Comparison of ENCODE assay signal across 8 mouse cellular contexts in genomic region chr10:79700676-79701075, GRCm38 (mm10). TPM values are rescaled to one million over a fixed set of nuclear protein-coding genes. Genes with fewer than 3 reads are reported as not detected.
DNase-seq lines count a peak whose midpoint lies in the region; ATAC-seq lines count a peak whose summit lies in the region.
"Had no signal": no experiment of that assay in that cellular context is flagged by ENCODE, and none has a peak within 500 bp of the region (broad histone marks: within the 10 kb centered on the region; RNA-seq: fewer than 3 reads in every experiment).

No protein-coding gene starts in this region.

- H3K4me1 ChIP-seq in heart, embryonic 14.5 days (ENCODE audit: control insufficient read depth in 2 of 2, insufficient read depth in 2 of 2, low read length in 2 of 2): peaks cover 29 to 34% of the 10 kb centered on the region in 2 experiments
- H3K4me1 ChIP-seq in midbrain, embryonic 13.5 days (replicated peaks): peaks cover 9% of the 10 kb centered on the region
- H3K4me1 ChIP-seq in midbrain, embryonic 11.5 days (ENCODE audit: control insufficient read depth, insufficient read depth, low read length): peaks cover 8% of the 10 kb centered on the region
- peaks cover 22% of the 10 kb centered on the region for H3K4me1 ChIP-seq in intestine, embryonic 14.5 days (replicated peaks; ENCODE audit: control insufficient read depth, insufficient read depth, low read length)
- peaks cover 26% of the 10 kb centered on the region for H3K4me1 ChIP-seq in stomach, embryonic 16.5 days (ENCODE audit: control insufficient read depth, insufficient read depth, low read length)

- H3K9ac ChIP-seq in heart, embryonic 14.5 days (ENCODE audit: low read length): 0 out of 2 replicates have a peak overlapping the region, but pooled peaks have one; percentile 56
- no peak overlapping the region for H3K9ac ChIP-seq in midbrain, embryonic 13.5 days (replicated peaks)
- no peak overlapping the region for H3K9ac ChIP-seq in midbrain, embryonic 11.5 days (ENCODE audit: low read length)
- no peak overlapping the region for H3K9ac ChIP-seq in intestine, embryonic 14.5 days (ENCODE audit: low read length)
- H3K9ac ChIP-seq in stomach, embryonic 16.5 days (ENCODE audit: low read length): no peak overlapping the region; the same call in 1 of the 2 replicates

- H3K27ac ChIP-seq in heart, embryonic 14.5 days (replicated peaks in 1 of 2; ENCODE audit: control insufficient read depth in 1 of 2, insufficient read depth in 1 of 2, low read depth in 2 of 2, low read length in 2 of 2): peak overlapping the region; percentile 47 to 86
- 0 out of 2 replicates have a peak overlapping the region, but pooled peaks have one; percentile 2 for H3K27ac ChIP-seq in midbrain, embryonic 13.5 days
- no peak overlapping the region for H3K27ac ChIP-seq in midbrain, embryonic 11.5 days (ENCODE audit: low read depth, low read length)
- H3K27ac ChIP-seq in intestine, embryonic 14.5 days (ENCODE audit: low read depth): peak overlapping the region; percentile 10; the same call in 1 of the 2 replicates
- peak overlapping the region; percentile 78 for H3K27ac ChIP-seq in stomach, embryonic 16.5 days (ENCODE audit: low read length)

- H3K27me3 ChIP-seq in heart, embryonic 14.5 days (ENCODE audit: control insufficient read depth, insufficient read depth, low read length): no peaks in the 10 kb centered on the region
- no peaks in the 10 kb centered on the region for H3K27me3 ChIP-seq in midbrain, embryonic 13.5 days
- H3K27me3 ChIP-seq in midbrain, embryonic 11.5 days (ENCODE audit: control insufficient read depth, insufficient read depth, low read length): no peaks in the 10 kb centered on the region
- no peaks in the 10 kb centered on the region for H3K27me3 ChIP-seq in intestine, embryonic 14.5 days (replicated peaks; ENCODE audit: control insufficient read depth, insufficient read depth, low read length)
- H3K27me3 ChIP-seq in stomach, embryonic 16.5 days (ENCODE audit: control insufficient read depth, insufficient read depth, low read length): no peaks in the 10 kb centered on the region

- H3K9me3 ChIP-seq in heart, embryonic 14.5 days (ENCODE audit: control insufficient read depth, low read length): no peaks in the 10 kb centered on the region
- no peaks in the 10 kb centered on the region for H3K9me3 ChIP-seq in midbrain, embryonic 13.5 days
- H3K9me3 ChIP-seq in midbrain, embryonic 11.5 days (ENCODE audit: control insufficient read depth, low read length): no peaks in the 10 kb centered on the region
- no peaks in the 10 kb centered on the region for H3K9me3 ChIP-seq in intestine, embryonic 14.5 days (ENCODE audit: control insufficient read depth, low read length)
- no peaks in the 10 kb centered on the region for H3K9me3 ChIP-seq in stomach, embryonic 16.5 days (replicated peaks; ENCODE audit: control insufficient read depth, low read length)

- intact Hi-C loops in heart, postnatal 36 days (cut with DNase I): no loop called here

- H3K4me2 ChIP-seq in heart, embryonic 14.5 days (ENCODE audit: low read length): peak overlapping the region; percentile 41
- no peak overlapping the region for H3K4me2 ChIP-seq in midbrain, embryonic 13.5 days (replicated peaks)
- no peak overlapping the region for H3K4me2 ChIP-seq in midbrain, embryonic 11.5 days
- no peak overlapping the region for H3K4me2 ChIP-seq in intestine, embryonic 14.5 days (ENCODE audit: low read length)
- peak overlapping the region; percentile 16; the same call in 1 of the 2 replicates for H3K4me2 ChIP-seq in stomach, embryonic 16.5 days (ENCODE audit: low read depth, low read length)

- H3K36me3 ChIP-seq in heart, embryonic 14.5 days (ENCODE audit: control insufficient read depth, insufficient read depth, low read length): no peaks in the 10 kb centered on the region
- H3K36me3 ChIP-seq in midbrain, embryonic 13.5 days: no peaks in the 10 kb centered on the region
- H3K36me3 ChIP-seq in midbrain, embryonic 11.5 days (ENCODE audit: control insufficient read depth, insufficient read depth, low read length): no peaks in the 10 kb centered on the region
- H3K36me3 ChIP-seq in intestine, embryonic 14.5 days (ENCODE audit: control insufficient read depth, insufficient read depth, low read length): no peaks in the 10 kb centered on the region
- no peaks in the 10 kb centered on the region for H3K36me3 ChIP-seq in stomach, embryonic 16.5 days (ENCODE audit: control insufficient read depth, insufficient read depth, low read length)

- 23% methylated on average over 7 of the region's 7 CpGs for WGBS in heart, embryonic 14.5 days
- WGBS in midbrain, embryonic 13.5 days: 45% methylated on average over 7 of the region's 7 CpGs
- WGBS in midbrain, embryonic 11.5 days: 48% methylated on average over 7 of the region's 7 CpGs
- WGBS in intestine, embryonic 14.5 days: 34% methylated on average over 7 of the region's 7 CpGs
- 24% methylated on average over 7 of the region's 7 CpGs for WGBS in stomach, embryonic 16.5 days

- H3K4me3 ChIP-seq in heart, embryonic 14.5 days (ENCODE audit: control insufficient read depth in 1 of 2, insufficient read depth in 1 of 2, low read depth in 1 of 2, low read length in 2 of 2): no peak overlapping the region
- H3K4me3 ChIP-seq in midbrain, embryonic 13.5 days (replicated peaks): no peak overlapping the region
- no peak overlapping the region for H3K4me3 ChIP-seq in midbrain, embryonic 11.5 days (ENCODE audit: low read depth, low read length)
- H3K4me3 ChIP-seq in intestine, embryonic 14.5 days (ENCODE audit: low read depth, low read length): no peak overlapping the region
- no peak overlapping the region for H3K4me3 ChIP-seq in stomach, embryonic 16.5 days (replicated peaks; ENCODE audit: low read length)

- no peak for DNase-seq in heart, postnatal 36 days
- DNase-seq in midbrain, embryonic 11.5 days (ENCODE audit: low spot score, missing footprints): no peak
- DNase-seq in intestine, embryonic 14.5 days (ENCODE audit: low spot score): no peak
- DNase-seq in urinary bladder, adult 2 months (ENCODE audit: low spot score): no peak
- DNase-seq: thymus, adult 18-20 months had no signal

- ATAC-seq in heart, embryonic 14.5 days (ENCODE audit: insufficient number of reproducible peaks, insufficient read depth, low FRiP score, low read depth): no peak
- no peak for ATAC-seq in midbrain, embryonic 13.5 days
- ATAC-seq in midbrain, embryonic 11.5 days (ENCODE audit: low FRiP score): no peak
- ATAC-seq in intestine, embryonic 14.5 days (replicated peaks; ENCODE audit: low FRiP score, low TSS enrichment, low read depth): no peak
- ATAC-seq in stomach, embryonic 16.5 days (ENCODE audit: insufficient read depth, low FRiP score): no peak

RNA-seq across cellular contexts. Expression of gene Bsg, which starts 3.6 kb away (rescaled TPM):
- 989 and 1,200 TPM in 2 replicates for polyA plus RNA-seq in heart, embryonic 14.5 days (2014; fragmentation: Nextera tagmentation; extraction: Ambion mirVana)
- 1,000 to 10,000 TPM; 1,389 to 1,395 TPM for total RNA-seq in heart, postnatal 36 days (2021)
- polyA plus RNA-seq in midbrain, embryonic 13.5 days (2015; fragmentation: Nextera tagmentation; extraction: Ambion mirVana): 564 and 608 TPM in 2 replicates
- 576 and 580 TPM in 2 replicates for polyA plus RNA-seq in midbrain, embryonic 11.5 days (2014; fragmentation: Nextera tagmentation; extraction: Ambion mirVana)
- polyA plus RNA-seq in intestine, embryonic 14.5 days (2014; fragmentation: Nextera tagmentation; extraction: Ambion mirVana): 895 and 900 TPM in 2 replicates
- 983 and 1,041 TPM in 2 replicates for polyA plus RNA-seq in stomach, embryonic 16.5 days (2015; fragmentation: Nextera tagmentation; extraction: Ambion mirVana)
- polyA plus RNA-seq in urinary bladder, adult 2 months (2012; rRNA removed): 614 and 631 TPM in 2 replicates

RNA-seq across cellular contexts. Expression of gene Gzmm, which starts 11.9 kb away (rescaled TPM):
- 0.77 and 0.94 TPM in 2 replicates for polyA plus RNA-seq in heart, embryonic 14.5 days (2014; fragmentation: Nextera tagmentation; extraction: Ambion mirVana)
- total RNA-seq in heart, postnatal 36 days (2021): 1 to 10 TPM; 6.5 to 8.4 TPM
- polyA plus RNA-seq in midbrain, embryonic 13.5 days (2015; fragmentation: Nextera tagmentation; extraction: Ambion mirVana): 1.4 and 1.7 TPM in 2 replicates
- 0.27 and 0.58 TPM in 2 replicates for polyA plus RNA-seq in midbrain, embryonic 11.5 days (2014; fragmentation: Nextera tagmentation; extraction: Ambion mirVana)
- polyA plus RNA-seq in intestine, embryonic 14.5 days (2014; fragmentation: Nextera tagmentation; extraction: Ambion mirVana): 0.78 and 1.2 TPM in 2 replicates
- polyA plus RNA-seq in stomach, embryonic 16.5 days (2015; fragmentation: Nextera tagmentation; extraction: Ambion mirVana): 0.31 and 0.44 TPM in 2 replicates
- 1.1 and 1.4 TPM in 2 replicates for polyA plus RNA-seq in urinary bladder, adult 2 months (2012; rRNA removed)

RNA-seq across cellular contexts. Expression of gene Hcn2, which starts 15.8 kb away (rescaled TPM):
- 0.05 and 0.19 TPM in 2 replicates for polyA plus RNA-seq in heart, embryonic 14.5 days (2014; fragmentation: Nextera tagmentation; extraction: Ambion mirVana)
- total RNA-seq in heart, postnatal 36 days (2021): 10 to 100 TPM; 20.0 to 26.8 TPM
- polyA plus RNA-seq in midbrain, embryonic 13.5 days (2015; fragmentation: Nextera tagmentation; extraction: Ambion mirVana): 0.18 and 0.43 TPM in 2 replicates
- 0.22 TPM in 2 replicates for polyA plus RNA-seq in midbrain, embryonic 11.5 days (2014; fragmentation: Nextera tagmentation; extraction: Ambion mirVana)
- polyA plus RNA-seq in intestine, embryonic 14.5 days (2014; fragmentation: Nextera tagmentation; extraction: Ambion mirVana): 0.09 and 0.12 TPM in 2 replicates
- polyA plus RNA-seq in stomach, embryonic 16.5 days (2015; fragmentation: Nextera tagmentation; extraction: Ambion mirVana): not detected in 2 replicates
- polyA plus RNA-seq in urinary bladder, adult 2 months (2012; rRNA removed): 0.96 and 1.5 TPM in 2 replicates

RNA-seq across cellular contexts. Expression of gene Cdc34, which starts 18.7 kb away (rescaled TPM):
- polyA plus RNA-seq in heart, embryonic 14.5 days (2014; fragmentation: Nextera tagmentation; extraction: Ambion mirVana): 106 and 109 TPM in 2 replicates
- 100 to 1,000 TPM; 178 to 198 TPM for total RNA-seq in heart, postnatal 36 days (2021)
- polyA plus RNA-seq in midbrain, embryonic 13.5 days (2015; fragmentation: Nextera tagmentation; extraction: Ambion mirVana): 109 and 110 TPM in 2 replicates
- polyA plus RNA-seq in midbrain, embryonic 11.5 days (2014; fragmentation: Nextera tagmentation; extraction: Ambion mirVana): 149 and 178 TPM in 2 replicates
- 129 and 145 TPM in 2 replicates for polyA plus RNA-seq in intestine, embryonic 14.5 days (2014; fragmentation: Nextera tagmentation; extraction: Ambion mirVana)
- 84.6 and 86.3 TPM in 2 replicates for polyA plus RNA-seq in stomach, embryonic 16.5 days (2015; fragmentation: Nextera tagmentation; extraction: Ambion mirVana)
- polyA plus RNA-seq in urinary bladder, adult 2 months (2012; rRNA removed): 60.6 and 70.0 TPM in 2 replicates

RNA-seq across cellular contexts. Expression of gene Tpgs1, which starts 31.5 kb away (rescaled TPM):
- 44.5 and 48.2 TPM in 2 replicates for polyA plus RNA-seq in heart, embryonic 14.5 days (2014; fragmentation: Nextera tagmentation; extraction: Ambion mirVana)
- 10 to 100 TPM; 18.1 to 19.9 TPM for total RNA-seq in heart, postnatal 36 days (2021)
- polyA plus RNA-seq in midbrain, embryonic 13.5 days (2015; fragmentation: Nextera tagmentation; extraction: Ambion mirVana): 80.8 and 84.1 TPM in 2 replicates
- polyA plus RNA-seq in midbrain, embryonic 11.5 days (2014; fragmentation: Nextera tagmentation; extraction: Ambion mirVana): 65.5 and 69.6 TPM in 2 replicates
- polyA plus RNA-seq in intestine, embryonic 14.5 days (2014; fragmentation: Nextera tagmentation; extraction: Ambion mirVana): 80.1 and 81.2 TPM in 2 replicates
- 47.4 and 53.2 TPM in 2 replicates for polyA plus RNA-seq in stomach, embryonic 16.5 days (2015; fragmentation: Nextera tagmentation; extraction: Ambion mirVana)
- 29.1 and 33.7 TPM in 2 replicates for polyA plus RNA-seq in urinary bladder, adult 2 months (2012; rRNA removed)

Comparison
In these comparisons a context has a peak if more than half of its experiments do, and no peak if none do; other contexts are left out.
1. H3K4me2 ChIP-seq: peak in heart, embryonic 14.5 days (single experiment) and stomach, embryonic 16.5 days (single experiment); none in midbrain, embryonic 13.5 days (single experiment), midbrain, embryonic 11.5 days (single experiment) and intestine, embryonic 14.5 days (single experiment).